Mouse (Mus musculus) cerebellum, postnatal 25 days (tissue): ENCODE measurements at regions not wholly inside any gene's neighbourhood (a gene's known extent, or its start where the extent isn't known, plus 50 kb on each side); places are given as distances from the start of the nearest gene placed in this dataset.

Source experiments
- DNase-seq, 2 experiments: peaks; one replicate each; pipeline ENCODE4 v3.0.0; 2021; ENCODE audit warnings: mixed read lengths in 2 of 2

GRCm38 (mm10) chr9:47444752-47445151 lies 85.2 kb upstream of the Cadm1 start:
- DNase-seq = no peak

- DNase-seq = no peak
Observed at GRCm38 (mm10) chr9:47445332-47445731, 84.6 kb upstream of the Cadm1 start.

GRCm38 (mm10) chr9:47452752-47453151 lies 77.2 kb upstream of the Cadm1 start:
- no peak for DNase-seq

GRCm38 (mm10) chr9:47458721-47459418 lies 71.1 kb upstream of the Cadm1 start:
- DNase-seq = peak in 1 of 2 experiments; percentile 35

GRCm38 (mm10) chr9:47459461-47460049 lies 70.4 kb upstream of the Cadm1 start:
- peak; percentile 54 to 64 for DNase-seq

- DNase-seq = peak; percentile 25 to 40
Observed at GRCm38 (mm10) chr9:47460241-47460640, 69.7 kb upstream of the Cadm1 start.

GRCm38 (mm10) chr9:47461915-47462314 lies 68.1 kb upstream of the Cadm1 start:
- no peak for DNase-seq

- DNase-seq = no peak
Observed at GRCm38 (mm10) chr9:47466767-47467166, 63.2 kb upstream of the Cadm1 start.

- DNase-seq = no peak
Observed at GRCm38 (mm10) chr9:47467815-47468214, 62.2 kb upstream of the Cadm1 start.

- no peak for DNase-seq
Observed at GRCm38 (mm10) chr9:47469576-47469975, 60.4 kb upstream of the Cadm1 start.

- peak; percentile 42 to 62 for DNase-seq
Observed at GRCm38 (mm10) chr9:47470741-47471140, 59.2 kb upstream of the Cadm1 start.

GRCm38 (mm10) chr9:47471767-47472420 lies 58.1 kb upstream of the Cadm1 start:
- peak; percentile 64 to 78 for DNase-seq

- DNase-seq = peak; percentile 51 to 58
Observed at GRCm38 (mm10) chr9:47473776-47474365, 56.1 kb upstream of the Cadm1 start.

GRCm38 (mm10) chr9:47474776-47475175 lies 55.2 kb upstream of the Cadm1 start:
- DNase-seq = no peak

- no peak for DNase-seq
Observed at GRCm38 (mm10) chr9:47477889-47478288, 52.1 kb upstream of the Cadm1 start.
